Mouse (Mus musculus) gastrocnemius, adult 8-10 months (tissue): ENCODE measurements at regions not wholly inside any gene's neighbourhood (a gene's known extent, or its start where the extent isn't known, plus 50 kb on each side); places are given as distances from the start of the nearest gene placed in this dataset.
"Not testable (repeated sequence)": the region's sequence is repeated elsewhere in the genome, so short reads cannot be mapped to it uniquely, and the experiment has no call there.

Experiments
- DNase-seq, 2 experiments: peaks; one replicate each; pipeline ENCODE4 v3.0.0; 2022; ENCODE audit warnings: low spot score in 2 of 2

- DNase-seq, result no peak
Observed at GRCm38 (mm10) chr12:113333399-113333798, 147.7 kb downstream of the Tmem121 start.

- DNase-seq, result not testable (repeated sequence)
Observed at GRCm38 (mm10) chr12:113333853-113334252, 148.1 kb downstream of the Tmem121 start.

GRCm38 (mm10) chr12:113337271-113337670 lies 151.5 kb downstream of the Tmem121 start:
- no peak for DNase-seq

GRCm38 (mm10) chr12:113338891-113339290 lies 150.4 kb upstream of the Adam6b start:
- no peak for DNase-seq

- no peak for DNase-seq
Observed at GRCm38 (mm10) chr12:113341046-113341445, 148.3 kb upstream of the Adam6b start.

- no peak for DNase-seq
Observed at GRCm38 (mm10) chr12:113355132-113355531, 134.2 kb upstream of the Adam6b start.

GRCm38 (mm10) chr12:113358077-113358476 lies 131.2 kb upstream of the Adam6b start:
- DNase-seq, result no peak

GRCm38 (mm10) chr12:113360032-113360431 lies 129.3 kb upstream of the Adam6b start:
- no peak for DNase-seq

- no peak for DNase-seq
Observed at GRCm38 (mm10) chr12:113362409-113363038, 126.8 kb upstream of the Adam6b start.

- DNase-seq, result no peak
Observed at GRCm38 (mm10) chr12:113364023-113364422, 125.3 kb upstream of the Adam6b start.

- DNase-seq, result no peak
Observed at GRCm38 (mm10) chr12:113364437-113364836, 124.9 kb upstream of the Adam6b start.

GRCm38 (mm10) chr12:113365783-113366182 lies 123.5 kb upstream of the Adam6b start:
- DNase-seq, result no peak

GRCm38 (mm10) chr12:113366394-113366793 lies 122.9 kb upstream of the Adam6b start:
- no peak for DNase-seq

- DNase-seq, result no peak
Observed at GRCm38 (mm10) chr12:113401578-113402113, 87.7 kb upstream of the Adam6b start.

GRCm38 (mm10) chr12:113402823-113403222 lies 86.5 kb upstream of the Adam6b start:
- DNase-seq, result no peak

- DNase-seq, result no peak
Observed at GRCm38 (mm10) chr12:113411113-113411512, 78.2 kb upstream of the Adam6b start.

- DNase-seq, result no peak
Observed at GRCm38 (mm10) chr12:113413996-113414395, 75.3 kb upstream of the Adam6b start.

- DNase-seq, result no peak
Observed at GRCm38 (mm10) chr12:113417521-113417920, 71.8 kb upstream of the Adam6b start.

GRCm38 (mm10) chr12:113418731-113419402 lies 70.4 kb upstream of the Adam6b start:
- DNase-seq, result no peak

GRCm38 (mm10) chr12:113420721-113421305 lies 68.5 kb upstream of the Adam6b start:
- DNase-seq, result no peak

GRCm38 (mm10) chr12:113421716-113422595 lies 67.4 kb upstream of the Adam6b start:
- no peak for DNase-seq
